Mouse (Mus musculus): Measurements from ENCODE around the gene 4930539E08Rik.

4930539E08Rik gene

DNA sequence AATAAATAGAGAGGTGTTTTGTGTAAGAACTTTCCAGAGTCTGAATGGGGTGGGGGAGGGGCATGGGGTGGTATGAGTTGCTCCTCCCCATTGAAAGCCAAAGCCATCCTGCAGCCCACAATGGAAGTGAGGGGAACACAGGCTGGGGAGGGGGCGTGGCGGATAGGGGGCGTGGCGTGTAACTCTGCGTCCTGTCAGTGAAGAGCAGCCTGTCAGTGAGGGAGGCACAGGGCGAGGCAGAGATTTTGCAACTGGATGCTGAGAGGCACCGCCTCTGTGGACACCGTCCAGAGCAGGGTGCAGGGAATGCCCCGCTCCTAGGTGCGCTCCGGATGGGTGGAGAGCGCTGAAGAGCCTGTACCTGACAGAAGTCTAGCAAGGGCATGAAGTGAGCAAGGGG is 56.9 kb downstream of the 4930539E08Rik start, which contains the start of gene Pnpla1:
Gene Pnpla1, plus strand, starts transcription at position 207 of the 400 bp plus-strand sequence.
- no peak for DNase-seq (ENCODE audit: low read depth)

DNA sequence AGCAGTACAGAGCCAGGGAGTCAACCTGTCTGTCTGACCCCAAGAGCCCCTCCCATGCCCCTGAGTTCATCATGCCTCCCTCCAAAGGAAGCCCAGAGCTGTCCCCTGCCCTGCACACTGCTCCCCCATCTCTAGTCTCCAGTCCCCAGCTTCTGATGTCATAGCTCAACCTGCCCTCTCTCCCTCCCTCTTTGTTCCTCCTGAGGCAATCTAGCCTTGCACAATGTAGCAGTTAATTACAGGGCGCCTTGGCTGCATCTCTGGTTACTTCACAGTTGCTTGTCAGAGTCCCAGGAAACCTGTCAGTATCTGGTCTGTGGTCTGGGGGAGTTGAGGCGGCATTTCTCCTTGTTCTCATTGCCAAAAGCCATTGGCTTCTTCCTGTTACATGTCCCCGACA is 59.1 kb downstream of the 4930539E08Rik start:
- peak; percentile 85 for DNase-seq (ENCODE audit: low read depth)

GRCm38 (mm10) chr17:28855166-28855885 is 59.8 kb downstream of the 4930539E08Rik start:
- peak; percentile 68 for DNase-seq (ENCODE audit: low read depth)

- peak; percentile 71 for DNase-seq (ENCODE audit: low read depth)
These were observed 60.7 kb downstream of the 4930539E08Rik start for GRCm38 (mm10) chr17:28854377-28854776.

GRCm38 (mm10) chr17:28850511-28850910 is 64.6 kb downstream of the 4930539E08Rik start:
- no peak for DNase-seq (ENCODE audit: low read depth)

- no peak for DNase-seq (ENCODE audit: low read depth)
These were observed 68.0 kb downstream of the 4930539E08Rik start for GRCm38 (mm10) chr17:28846974-28847617.

All from 416B (cell line).